Mouse (Mus musculus): Measurements from ENCODE around the gene Mroh8. TPM values are rescaled to one million over a fixed set of nuclear protein-coding genes. Genes with fewer than 3 reads are reported as not detected.
A peak's percentile ranks its signal among the peaks of the same experiment; 100 is the strongest.

Gene Mroh8
- polyA plus RNA-seq, 1 experiment from 2014 or later = 0.13 TPM

DNA sequence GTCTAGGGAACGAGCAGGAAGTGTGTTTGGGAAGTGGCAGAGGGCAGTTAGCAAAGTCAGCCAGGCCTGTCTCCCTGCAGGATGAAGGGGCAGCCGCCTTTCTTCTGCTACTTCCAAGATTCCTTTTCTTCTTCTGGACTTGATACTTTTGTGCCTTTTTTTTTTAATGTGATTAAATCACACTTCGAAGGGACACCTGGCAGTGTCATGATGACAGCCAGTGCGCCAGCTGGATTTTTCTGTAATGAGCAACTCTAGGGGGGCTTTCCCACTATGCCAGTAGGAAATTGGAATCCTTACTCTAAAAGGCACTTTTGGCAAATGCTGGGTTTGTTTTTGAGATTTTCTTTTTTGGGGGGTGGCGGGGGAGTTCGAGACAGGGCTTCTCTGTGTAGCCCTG, 36.1 kb upstream of the Mroh8 start:
- H3K9ac ChIP-seq (ENCODE audit: low read length) = no peak overlapping the region
- no peak overlapping the region for H3K4me2 ChIP-seq (ENCODE audit: low read length)
- H3K4me3 ChIP-seq (ENCODE audit: low read depth, low read length) = no peak overlapping the region
- peaks cover 9% of the 10 kb centered on the region for H3K4me1 ChIP-seq (ENCODE audit: control insufficient read depth, insufficient read depth, low read length)
- H3K9me3 ChIP-seq (replicated peaks; ENCODE audit: control insufficient read depth, low read length) = no peaks in the 10 kb centered on the region
- peaks cover 89% of the 10 kb centered on the region for H3K36me3 ChIP-seq (ENCODE audit: control insufficient read depth, insufficient read depth, low read length)
- peak overlapping the region; percentile 48 for H3K27ac ChIP-seq (ENCODE audit: low read depth, low read length)
- WGBS = 75% methylated on average over 6 of the region's 6 CpGs
- ATAC-seq = no peak; the same call in 1 of the 2 replicates
- no peaks in the 10 kb centered on the region for H3K27me3 ChIP-seq (replicated peaks; ENCODE audit: control insufficient read depth, insufficient read depth, low read length)
- DNase-seq (ENCODE audit: low spot score) = peak; percentile 51

DNA sequence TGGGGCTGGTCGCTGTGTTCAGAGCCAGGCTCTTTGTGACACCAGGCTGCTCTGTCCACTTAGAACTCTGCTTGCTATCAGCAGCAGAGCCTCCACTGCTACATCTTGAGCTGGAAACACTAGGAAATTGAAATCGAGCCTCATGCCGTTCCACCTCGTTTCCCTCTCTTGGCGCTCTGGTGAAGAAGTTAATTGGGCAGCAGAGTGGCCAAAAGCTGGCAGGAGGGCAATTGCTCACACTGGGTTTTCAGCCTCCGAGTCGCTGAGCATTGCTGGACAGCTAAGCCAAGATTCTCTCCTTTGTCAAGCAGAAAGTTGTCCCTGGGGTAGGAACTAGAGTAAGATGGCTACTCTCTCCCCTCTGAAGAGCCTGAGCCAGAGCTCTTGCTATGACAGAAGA, 35.0 kb upstream of the Mroh8 start:
- Histone ChIP-seq H3K9me3 (replicated peaks; ENCODE audit: control insufficient read depth, low read length) (no peaks in the 10 kb centered on the region), H3K9ac (ENCODE audit: low read length) (no peak overlapping the region), H3K4me3 (ENCODE audit: low read depth, low read length) (no peak overlapping the region), H3K4me2 (ENCODE audit: low read length) (no peak overlapping the region), H3K27me3 (replicated peaks; ENCODE audit: control insufficient read depth, insufficient read depth, low read length) (no peaks in the 10 kb centered on the region), H3K36me3 (ENCODE audit: control insufficient read depth, insufficient read depth, low read length) (peaks cover 91% of the 10 kb centered on the region), H3K27ac (ENCODE audit: low read depth, low read length) (0 out of 2 replicates have a peak overlapping the region, but pooled peaks have one; percentile 40), H3K4me1 (ENCODE audit: control insufficient read depth, insufficient read depth, low read length) (peaks cover 9% of the 10 kb centered on the region)
- ATAC-seq = no peak
- no peak for DNase-seq (ENCODE audit: low spot score)
- 33% methylated on average over 7 of the region's 7 CpGs for WGBS

DNA sequence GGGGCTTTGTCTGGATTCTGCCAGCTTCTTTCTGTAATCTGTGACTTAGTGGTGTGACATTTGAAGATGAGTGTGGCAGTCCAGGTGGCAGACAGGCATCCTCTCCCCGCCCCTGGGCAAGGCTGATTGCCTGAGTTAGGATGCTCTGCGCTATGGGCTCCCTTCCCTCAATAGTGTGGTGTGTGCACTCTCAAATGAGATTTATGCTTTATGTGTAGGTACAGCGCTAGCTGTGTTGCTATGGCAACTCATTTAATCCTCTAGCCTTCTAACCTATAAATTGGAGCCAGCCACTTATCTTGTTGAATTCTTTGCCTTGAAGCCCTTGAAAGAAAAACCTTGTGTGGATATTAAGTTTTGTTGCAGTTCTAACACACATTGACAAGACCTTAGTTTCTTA, 34.4 kb upstream of the Mroh8 start:
- Histone ChIP-seq H3K4me3 (ENCODE audit: low read depth, low read length) (no peak overlapping the region), H3K27me3 (replicated peaks; ENCODE audit: control insufficient read depth, insufficient read depth, low read length) (no peaks in the 10 kb centered on the region), H3K9ac (ENCODE audit: low read length) (no peak overlapping the region), H3K9me3 (replicated peaks; ENCODE audit: control insufficient read depth, low read length) (no peaks in the 10 kb centered on the region), H3K36me3 (ENCODE audit: control insufficient read depth, insufficient read depth, low read length) (peaks cover 93% of the 10 kb centered on the region), H3K4me1 (ENCODE audit: control insufficient read depth, insufficient read depth, low read length) (peaks cover 9% of the 10 kb centered on the region), H3K27ac (ENCODE audit: low read depth, low read length) (peak overlapping the region; percentile 40), H3K4me2 (ENCODE audit: low read length) (no peak overlapping the region)
- 49% methylated on average over 3 of the region's 3 CpGs for WGBS
- DNase-seq (ENCODE audit: low spot score) (peak; percentile 50), ATAC-seq (peak; percentile 31; the same call in 1 of the 2 replicates)

DNA sequence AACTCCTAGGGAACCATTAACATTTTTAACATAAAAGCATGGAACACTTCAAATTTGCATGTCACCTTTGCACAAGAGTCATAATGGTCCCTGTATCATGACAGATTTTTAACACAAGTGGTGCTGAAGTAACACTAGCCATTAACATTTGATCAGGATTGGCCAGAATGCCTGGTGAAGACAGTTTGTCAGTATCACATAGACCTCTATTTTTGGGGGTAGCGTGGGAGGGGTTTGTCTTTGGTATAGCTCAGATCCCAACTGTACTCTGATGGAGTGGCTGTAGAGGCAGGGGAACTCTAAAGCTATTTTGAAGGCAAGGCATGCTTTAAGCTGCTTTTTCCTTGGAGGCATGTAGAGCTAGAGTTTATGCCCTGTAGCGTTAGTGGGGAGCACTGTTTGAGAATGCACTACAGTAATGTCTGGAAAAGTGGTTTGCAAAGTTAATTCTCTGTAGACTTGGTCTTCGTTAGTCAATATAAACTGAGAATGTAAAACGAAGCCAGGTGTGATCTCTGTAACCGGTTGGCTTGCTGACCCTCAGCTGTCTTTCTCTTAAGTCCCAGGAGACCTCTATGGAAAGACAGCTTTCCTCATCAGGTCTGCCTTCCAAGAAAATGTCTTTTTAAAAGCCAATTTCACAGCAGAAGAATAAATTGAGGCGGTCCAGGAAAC, 31.8 kb upstream of the Mroh8 start:
- 88% methylated on average over 6 of the region's 6 CpGs for WGBS
- DNase-seq (ENCODE audit: low spot score) = no peak
- Histone ChIP-seq H3K9ac (ENCODE audit: low read length) (no peak overlapping the region), H3K27me3 (replicated peaks; ENCODE audit: control insufficient read depth, insufficient read depth, low read length) (no peaks in the 10 kb centered on the region), H3K27ac (ENCODE audit: low read depth, low read length) (peak overlapping the region; percentile 27; the same call in 1 of the 2 replicates), H3K9me3 (replicated peaks; ENCODE audit: control insufficient read depth, low read length) (no peaks in the 10 kb centered on the region), H3K4me2 (ENCODE audit: low read length) (no peak overlapping the region), H3K4me1 (ENCODE audit: control insufficient read depth, insufficient read depth, low read length) (peaks cover 6% of the 10 kb centered on the region; the same call in 1 of the 2 replicates), H3K36me3 (ENCODE audit: control insufficient read depth, insufficient read depth, low read length) (peaks cover 87% of the 10 kb centered on the region), H3K4me3 (ENCODE audit: low read depth, low read length) (no peak overlapping the region)
- no peak for ATAC-seq

DNA sequence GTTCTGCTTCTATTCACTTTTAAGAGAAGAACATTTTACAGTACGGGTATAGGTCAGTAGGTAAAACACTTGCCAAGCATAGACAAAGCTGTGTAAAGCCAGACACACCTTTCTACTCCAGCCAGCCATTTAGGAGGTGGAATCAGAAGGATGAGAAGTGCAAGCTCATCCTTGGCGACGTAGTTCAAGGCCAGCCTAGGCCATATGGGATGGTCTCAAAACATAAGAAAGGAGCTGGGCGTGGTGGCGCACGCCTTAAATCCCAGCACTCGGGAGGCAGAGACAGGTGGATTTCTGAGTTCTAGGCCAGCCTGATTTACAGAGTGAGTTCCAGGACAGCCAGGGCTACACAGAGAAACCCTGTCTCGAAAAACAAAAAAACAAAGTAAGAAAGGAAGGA, 30.3 kb upstream of the Mroh8 start:
- no peaks in the 10 kb centered on the region for H3K9me3 ChIP-seq (replicated peaks; ENCODE audit: control insufficient read depth, low read length)
- no peak overlapping the region for H3K9ac ChIP-seq (ENCODE audit: low read length)
- H3K4me3 ChIP-seq (ENCODE audit: low read depth, low read length) = no peak overlapping the region
- DNase-seq (ENCODE audit: low spot score) = no peak
- WGBS = 98% methylated on average over 8 of the region's 8 CpGs
- no peak overlapping the region for H3K4me2 ChIP-seq (ENCODE audit: low read length)
- H3K4me1 ChIP-seq (ENCODE audit: control insufficient read depth, insufficient read depth, low read length) = peaks cover 3% of the 10 kb centered on the region; the same call in 1 of the 2 replicates
- H3K36me3 ChIP-seq (ENCODE audit: control insufficient read depth, insufficient read depth, low read length) = peaks cover 82% of the 10 kb centered on the region
- no peak overlapping the region for H3K27ac ChIP-seq (ENCODE audit: low read depth, low read length)
- no peaks in the 10 kb centered on the region for H3K27me3 ChIP-seq (replicated peaks; ENCODE audit: control insufficient read depth, insufficient read depth, low read length)
- no peak for ATAC-seq

DNA sequence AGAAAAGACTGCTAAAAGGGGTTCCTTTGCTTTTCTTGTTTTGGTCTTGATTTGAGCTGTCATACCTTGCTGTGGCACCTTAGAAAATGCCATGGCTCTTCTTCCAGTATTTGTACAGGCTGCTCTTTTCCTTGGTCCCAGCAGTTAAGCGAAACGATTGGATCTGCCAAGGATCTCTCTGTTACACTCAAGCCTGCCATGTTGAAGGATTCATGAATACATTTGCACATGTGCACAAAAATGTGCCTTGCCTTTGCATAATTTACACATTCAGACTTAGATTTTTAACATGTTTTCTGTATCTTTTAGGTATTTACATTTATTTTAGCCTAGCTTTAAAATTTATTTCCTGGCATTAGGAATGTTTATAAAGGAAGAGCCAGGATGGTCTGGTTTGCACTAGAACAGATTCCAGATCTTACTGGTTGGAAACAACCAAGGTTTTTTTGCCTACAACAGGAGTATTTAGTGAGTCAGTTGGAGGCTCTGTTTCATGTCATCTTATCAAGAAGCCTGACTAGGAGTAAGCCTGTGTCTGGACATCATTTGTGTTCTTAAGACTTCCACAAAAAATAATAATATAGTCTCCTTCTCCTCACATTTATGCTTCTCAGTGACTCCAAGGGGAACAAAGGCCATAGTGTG, 29.0 kb upstream of the Mroh8 start:
- no peak overlapping the region for H3K9ac ChIP-seq (ENCODE audit: low read length)
- no peaks in the 10 kb centered on the region for H3K27me3 ChIP-seq (replicated peaks; ENCODE audit: control insufficient read depth, insufficient read depth, low read length)
- peaks cover 82% of the 10 kb centered on the region for H3K36me3 ChIP-seq (ENCODE audit: control insufficient read depth, insufficient read depth, low read length)
- no peak overlapping the region for H3K4me3 ChIP-seq (ENCODE audit: low read depth, low read length)
- peak; percentile 55; the same call in 1 of the 2 replicates for ATAC-seq
- no peak overlapping the region for H3K4me2 ChIP-seq (ENCODE audit: low read length)
- H3K4me1 ChIP-seq (ENCODE audit: control insufficient read depth, insufficient read depth, low read length) = peaks cover 3% of the 10 kb centered on the region; the same call in 1 of the 2 replicates
- DNase-seq (ENCODE audit: low spot score) = peak; percentile 56
- H3K9me3 ChIP-seq (replicated peaks; ENCODE audit: control insufficient read depth, low read length) = no peaks in the 10 kb centered on the region
- WGBS = 67% methylated on average over 2 of the region's 2 CpGs
- H3K27ac ChIP-seq (ENCODE audit: low read depth, low read length) = peak overlapping the region; percentile 39; the same call in 1 of the 2 replicates

DNA sequence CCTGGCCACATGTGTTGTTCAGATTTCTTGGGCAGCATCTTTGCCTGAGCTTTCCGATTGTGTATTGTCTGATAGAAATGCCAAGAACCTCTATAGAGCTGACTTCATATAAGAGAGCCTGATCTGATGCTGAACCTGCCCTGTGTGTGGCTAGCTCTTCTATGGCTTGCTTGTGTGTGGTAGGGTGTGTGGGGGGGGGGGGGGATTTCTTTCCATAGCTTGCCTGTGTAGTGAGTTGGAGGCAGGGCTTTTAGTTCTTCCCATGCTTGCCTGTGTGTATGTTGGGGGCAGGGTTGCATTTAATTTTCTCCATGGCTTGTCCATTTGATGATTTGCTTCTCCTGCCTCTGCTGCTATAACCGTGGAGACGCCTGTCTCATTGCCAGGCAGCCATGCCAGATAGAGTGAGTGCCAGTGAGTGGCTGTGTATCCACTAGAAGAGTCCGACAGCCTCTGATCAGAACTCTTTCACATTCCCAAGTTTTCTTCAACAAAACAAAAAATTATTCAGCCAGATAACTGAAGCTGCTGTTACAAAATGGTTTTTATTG, 28.4 kb upstream of the Mroh8 start:
- Histone ChIP-seq H3K4me3 (ENCODE audit: low read depth, low read length) (no peak overlapping the region), H3K9ac (ENCODE audit: low read length) (no peak overlapping the region), H3K4me2 (ENCODE audit: low read length) (no peak overlapping the region), H3K4me1 (ENCODE audit: control insufficient read depth, insufficient read depth, low read length) (0 out of 2 replicates have a peak, but pooled peaks cover 1% of the 10 kb centered on the region), H3K27ac (ENCODE audit: low read depth, low read length) (peak overlapping the region; percentile 65), H3K27me3 (replicated peaks; ENCODE audit: control insufficient read depth, insufficient read depth, low read length) (no peaks in the 10 kb centered on the region), H3K9me3 (replicated peaks; ENCODE audit: control insufficient read depth, low read length) (no peaks in the 10 kb centered on the region), H3K36me3 (ENCODE audit: control insufficient read depth, insufficient read depth, low read length) (peaks cover 82% of the 10 kb centered on the region)
- 75% methylated on average over 4 of the region's 4 CpGs for WGBS
- ATAC-seq = peak; percentile 37; the same call in 1 of the 2 replicates
- DNase-seq (ENCODE audit: low spot score) = peak; percentile 50

DNA sequence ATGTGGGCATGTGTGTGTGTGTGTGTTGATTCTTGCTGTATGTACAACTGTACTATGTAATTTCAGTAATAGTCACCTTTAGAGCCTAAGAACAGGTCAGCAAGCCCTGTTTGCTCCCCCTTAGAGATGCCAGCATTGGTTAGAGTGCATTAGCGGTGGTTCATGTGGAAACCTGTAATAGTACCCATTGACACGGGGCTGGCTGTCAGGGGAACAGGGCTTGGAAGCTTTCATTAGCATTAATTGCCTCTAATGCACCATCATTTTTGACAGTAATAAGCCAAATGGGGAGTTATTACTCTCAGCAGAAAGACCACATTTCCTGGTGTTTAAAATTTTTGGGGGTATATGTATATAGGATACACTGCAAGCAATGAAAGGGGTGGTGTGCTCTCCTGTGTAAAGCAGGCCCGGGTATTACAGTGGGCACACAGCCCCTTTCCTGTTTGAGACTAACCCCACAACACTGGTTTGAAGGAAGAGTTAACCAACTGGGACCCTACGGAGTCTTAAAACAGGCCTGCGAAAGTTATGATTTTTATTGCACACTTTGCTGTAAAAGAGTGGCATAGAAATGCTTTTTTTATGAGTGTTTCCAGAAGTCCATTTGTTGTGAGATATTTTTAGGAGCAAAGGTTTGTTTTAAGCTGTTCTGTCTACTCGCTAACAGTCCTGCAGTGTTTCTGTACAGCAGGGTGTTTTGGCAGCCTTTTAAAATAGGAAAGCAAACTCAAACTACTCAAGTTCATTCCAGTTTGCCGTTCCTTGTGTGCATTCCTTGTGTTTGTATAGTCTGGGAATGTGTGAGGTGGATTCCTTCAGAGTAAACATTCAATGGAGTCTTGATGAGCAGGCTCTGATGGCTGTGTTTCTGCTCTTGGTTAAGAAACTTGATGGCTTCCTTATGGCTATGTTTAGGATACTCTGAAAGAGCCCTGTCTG, 27.0 kb upstream of the Mroh8 start:
- Histone ChIP-seq H3K27ac (ENCODE audit: low read depth, low read length) (peak overlapping the region; percentile 30; the same call in 1 of the 2 replicates), H3K27me3 (replicated peaks; ENCODE audit: control insufficient read depth, insufficient read depth, low read length) (no peaks in the 10 kb centered on the region), H3K36me3 (ENCODE audit: control insufficient read depth, insufficient read depth, low read length) (peaks cover 80% of the 10 kb centered on the region), H3K4me3 (ENCODE audit: low read depth, low read length) (no peak overlapping the region), H3K9me3 (replicated peaks; ENCODE audit: control insufficient read depth, low read length) (no peaks in the 10 kb centered on the region), H3K4me2 (ENCODE audit: low read length) (no peak overlapping the region), H3K4me1 (ENCODE audit: control insufficient read depth, insufficient read depth, low read length) (peaks cover 5% of the 10 kb centered on the region; the same call in 1 of the 2 replicates), H3K9ac (ENCODE audit: low read length) (no peak overlapping the region)
- peak; percentile 43 for DNase-seq (ENCODE audit: low spot score)
- 79% methylated on average over 7 of the region's 7 CpGs for WGBS
- no peak for ATAC-seq
